Mouse (Mus musculus): ENCODE results near the gene Sycp2. TPM values are rescaled to one million over a fixed set of nuclear protein-coding genes. Genes with fewer than 3 reads are reported as not detected.

Gene Sycp2
- polyA plus RNA-seq, 1 experiment = not detected

DNA sequence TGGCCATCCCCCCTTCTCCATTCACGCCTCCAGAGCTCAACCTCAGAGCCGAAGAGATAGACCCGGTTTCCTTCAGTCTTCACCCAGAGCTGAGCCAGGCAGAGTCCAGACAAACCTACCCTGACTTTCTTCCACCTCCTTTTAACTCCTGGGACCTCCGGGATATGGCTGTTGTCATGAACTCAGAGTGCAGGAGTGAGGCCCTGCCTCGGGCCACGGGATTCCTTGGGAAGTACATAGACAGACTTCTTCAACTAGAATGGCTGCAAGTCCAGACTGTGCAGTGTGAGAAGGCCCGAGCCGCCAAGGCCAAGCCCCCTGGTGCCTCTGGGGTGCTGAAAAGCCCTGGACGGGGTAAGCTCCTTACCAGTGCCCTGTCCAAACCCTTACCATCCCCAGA, 13.1 kb upstream of the Sycp2 start:
- no peak for TF ChIP-seq GATA1 (IDR thresholded peaks at IDR 0.05; ENCODE audit: low read length)

DNA sequence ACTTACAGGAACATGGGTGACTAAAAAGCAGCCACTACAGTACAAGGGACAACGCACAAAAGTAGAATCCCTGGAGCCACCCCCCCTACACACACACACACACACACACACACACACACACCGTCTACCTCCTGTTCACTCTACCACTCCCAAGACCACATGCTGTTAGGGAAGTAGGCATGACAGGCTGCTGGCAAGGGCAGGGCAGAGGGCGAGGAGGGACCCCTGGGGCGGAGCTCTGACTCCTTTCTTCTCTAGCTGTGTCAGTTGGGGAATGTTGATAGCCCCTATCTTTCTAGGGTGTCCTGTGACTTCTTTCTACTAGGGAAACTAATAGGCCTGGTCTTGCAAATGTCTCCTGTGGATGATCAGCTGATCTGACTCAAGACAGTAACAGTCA, 9.5 kb upstream of the Sycp2 start:
- TF ChIP-seq GATA1 (IDR thresholded peaks at IDR 0.05; ENCODE audit: low read length) = no peak

DNA sequence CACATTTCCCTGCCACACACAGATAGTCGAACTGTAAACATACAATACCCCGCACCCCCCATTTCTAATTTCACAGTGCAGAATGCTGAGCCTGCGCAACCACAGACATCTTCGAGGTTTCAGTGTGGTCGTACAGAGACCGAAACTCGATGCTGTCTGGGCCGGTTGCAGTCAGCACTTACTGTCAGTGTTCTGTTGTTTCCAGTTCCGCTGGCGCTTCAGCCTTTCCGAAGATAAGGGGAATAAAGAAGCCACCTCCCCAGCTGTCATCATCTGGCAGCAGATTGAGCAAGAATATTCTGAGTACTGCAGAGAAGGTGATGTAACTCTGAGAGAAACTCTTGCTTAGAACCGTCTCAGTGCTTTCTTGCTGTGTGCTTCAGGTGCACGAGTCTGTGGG, 8.9 kb upstream of the Sycp2 start:
- no peak for TF ChIP-seq GATA1 (IDR thresholded peaks at IDR 0.05; ENCODE audit: low read length)

DNA sequence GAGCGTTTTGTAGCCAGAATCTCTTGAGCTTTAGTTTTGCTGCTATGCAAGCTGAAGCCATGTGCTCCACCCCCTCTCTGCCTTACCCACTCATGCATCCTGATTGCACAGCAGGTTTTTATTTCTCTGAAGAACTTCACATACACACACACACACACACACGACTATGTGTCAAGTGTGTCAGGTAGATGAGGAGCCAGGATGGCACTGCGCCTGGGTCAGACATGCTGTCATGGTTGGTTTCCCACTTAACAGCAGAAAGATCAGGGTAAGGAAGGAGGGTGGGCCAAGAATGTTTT, 7.6 kb upstream of the Sycp2 start:
- TF ChIP-seq GATA1 (IDR thresholded peaks at IDR 0.05; ENCODE audit: low read length) = no peak

DNA sequence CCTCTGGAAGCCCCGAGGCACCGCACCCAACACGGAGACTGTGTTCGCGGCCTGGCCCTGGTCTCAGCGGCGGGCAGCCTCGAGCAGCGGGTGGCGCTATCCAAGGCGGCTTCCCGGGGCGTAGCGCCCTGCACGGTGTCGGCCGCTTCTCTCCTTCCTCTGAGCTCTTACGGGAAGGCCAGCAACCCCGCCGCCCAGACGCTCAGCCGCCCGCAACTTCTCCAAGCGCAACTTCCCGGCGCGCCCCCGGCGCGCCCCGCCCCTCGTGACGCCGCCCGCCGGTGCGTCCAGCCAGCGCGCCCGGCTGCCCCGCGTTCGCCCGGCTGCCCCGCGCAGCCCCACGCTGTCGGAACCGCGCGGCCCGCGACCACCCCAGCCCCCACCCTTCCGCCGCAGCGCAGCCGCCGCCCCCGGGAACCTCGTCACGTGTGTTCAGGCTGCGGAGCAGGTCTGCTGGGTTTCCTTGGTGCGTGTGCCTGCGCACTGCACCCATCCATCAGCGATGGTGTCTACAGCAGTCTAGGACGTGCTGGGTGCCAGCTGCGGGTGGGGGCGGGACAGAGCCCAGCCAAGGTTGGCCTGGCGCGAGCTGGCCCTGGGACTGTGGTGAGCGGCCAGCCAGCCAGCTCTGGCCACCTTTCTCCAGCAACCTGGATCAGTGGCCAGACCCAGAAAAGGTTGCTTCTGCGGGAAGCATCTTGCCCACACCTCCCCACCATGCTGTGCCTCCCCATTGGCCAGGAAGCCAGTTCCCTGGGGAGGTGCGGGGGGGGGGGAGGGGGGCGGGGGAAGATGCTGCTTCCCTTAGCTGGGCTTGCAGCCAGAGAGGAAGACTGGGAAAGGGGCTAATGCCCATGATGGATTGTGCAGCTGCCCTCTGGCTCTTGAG, 7.0 kb upstream of the Sycp2 start, which contains the start of the genes Ppp1r3d and Fam217b:
Gene Ppp1r3d, minus strand, starts transcription at position 212 of the 889 bp plus-strand sequence.
Gene Fam217b, plus strand, starts transcription at position 264 of the 889 bp plus-strand sequence.
- no peak for TF ChIP-seq GATA1 (IDR thresholded peaks at IDR 0.05; ENCODE audit: low read length)

DNA sequence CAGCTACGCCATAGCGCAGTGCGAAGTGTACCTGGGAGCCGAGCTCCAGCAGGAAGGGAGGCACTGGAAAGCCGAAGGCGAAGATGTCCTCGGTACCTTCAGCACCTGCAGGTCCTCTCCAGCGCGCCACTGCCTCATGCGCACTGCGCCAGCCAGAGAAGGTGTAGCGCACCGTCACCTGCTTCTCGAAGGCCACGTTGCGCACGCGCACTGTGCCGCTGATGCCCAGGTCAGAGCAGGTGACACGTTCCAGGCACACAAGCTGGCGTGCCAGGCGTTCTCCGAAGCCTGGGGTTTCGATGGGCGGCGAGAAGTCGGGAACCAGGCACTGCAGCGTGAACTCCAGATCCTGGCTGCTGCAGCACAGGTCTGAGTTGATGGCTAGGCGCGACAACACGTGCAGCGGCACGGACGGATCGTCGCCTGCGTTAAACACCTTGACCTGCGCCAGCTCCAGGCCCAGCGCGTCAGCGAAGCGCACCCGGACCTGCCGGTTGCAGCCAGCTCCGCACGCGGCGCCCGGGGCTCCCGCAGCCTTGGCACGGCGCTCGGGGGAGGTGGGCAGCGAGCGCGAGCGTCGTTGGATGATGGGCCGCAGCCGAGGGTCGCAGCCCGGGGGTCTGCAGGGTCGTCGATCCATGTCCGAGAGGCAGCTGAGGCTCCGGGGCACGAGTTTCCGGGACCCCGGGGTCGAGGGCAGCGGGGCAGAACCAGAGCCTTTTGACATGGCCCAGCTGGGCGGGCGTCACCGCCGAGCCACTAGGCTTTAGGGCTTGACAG, 6.2 kb upstream of the Sycp2 start:
- no peak for TF ChIP-seq GATA1 (IDR thresholded peaks at IDR 0.05; ENCODE audit: low read length)

DNA sequence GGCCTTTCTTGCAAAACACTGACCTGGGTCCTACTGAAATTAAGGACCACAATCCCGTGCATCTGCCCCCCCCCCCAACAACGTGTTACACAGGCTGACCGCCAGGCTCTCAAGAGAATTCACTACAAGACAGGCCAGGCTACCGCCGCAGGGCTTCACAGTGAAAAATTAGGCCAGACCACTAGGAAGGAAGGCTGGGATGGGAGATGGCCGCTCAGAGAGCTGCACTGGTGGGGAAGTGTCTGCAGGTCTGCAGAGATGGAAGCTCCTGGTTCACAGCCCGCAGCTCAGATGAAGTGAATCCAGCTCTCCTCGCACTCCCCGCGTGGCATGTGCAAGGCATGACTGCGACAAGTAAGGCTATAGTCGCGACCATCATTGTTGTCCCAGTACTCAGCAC, 5.6 kb upstream of the Sycp2 start:
- TF ChIP-seq GATA1 (IDR thresholded peaks at IDR 0.05; ENCODE audit: low read length) = no peak

DNA sequence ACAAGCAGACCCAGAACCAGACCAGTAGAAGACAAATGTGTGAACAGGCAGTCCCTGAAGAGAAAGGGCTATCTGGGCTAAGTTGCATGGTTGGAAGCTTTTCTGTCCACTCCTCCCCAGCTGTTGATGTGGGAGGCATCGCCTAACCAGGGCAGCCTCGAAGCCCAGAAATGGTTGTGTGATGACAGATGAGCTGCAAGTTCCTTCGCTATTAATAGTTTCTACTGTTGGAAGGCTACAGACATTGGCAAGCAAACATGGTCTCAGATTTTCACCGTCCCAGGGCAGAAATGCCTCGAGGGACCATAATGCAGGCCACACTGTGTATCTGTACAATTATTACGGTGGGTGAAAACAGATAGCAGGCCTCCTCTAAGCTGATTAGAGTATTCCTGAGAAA, 5.1 kb upstream of the Sycp2 start:
- TF ChIP-seq GATA1 (IDR thresholded peaks at IDR 0.05; ENCODE audit: low read length) = no peak

DNA sequence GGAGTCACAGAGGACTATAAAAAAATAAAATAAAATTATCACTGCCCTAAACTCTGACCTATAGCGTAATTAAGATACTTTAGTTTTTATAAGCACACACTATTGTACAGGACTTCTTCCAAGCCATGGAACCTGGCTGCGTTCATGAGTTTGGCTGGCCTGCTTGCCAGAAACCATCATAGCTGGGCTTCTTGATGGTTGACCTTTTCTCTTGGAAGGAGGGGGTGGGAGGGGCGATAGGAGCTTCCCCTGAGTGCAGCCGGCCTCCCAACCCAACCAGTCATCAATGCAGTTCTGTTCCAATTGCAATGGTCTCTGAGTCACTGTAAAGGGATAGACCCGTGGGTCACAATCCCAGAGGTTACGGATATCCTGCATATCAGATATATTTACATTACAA, 2.8 kb upstream of the Sycp2 start:
- no peak for TF ChIP-seq GATA1 (IDR thresholded peaks at IDR 0.05; ENCODE audit: low read length)

DNA sequence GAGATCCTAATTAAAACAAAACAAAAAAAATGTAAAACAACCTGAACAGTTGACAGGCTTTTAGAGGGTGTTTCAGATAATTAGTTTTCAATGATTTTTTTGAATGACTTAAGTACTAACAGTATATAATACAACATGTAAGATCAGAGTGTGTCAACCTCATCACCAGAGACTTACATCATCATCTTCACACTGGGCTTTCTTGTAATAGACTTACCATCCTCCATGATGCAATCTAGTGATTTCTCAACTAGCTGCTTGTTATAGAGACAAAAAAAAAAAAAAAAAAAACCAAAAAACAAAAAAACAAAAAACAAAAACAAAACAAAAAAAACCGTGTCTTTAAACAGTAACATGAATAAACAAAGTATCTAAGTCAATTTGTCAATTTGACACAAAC, 1.5 kb upstream of the Sycp2 start:
- TF ChIP-seq GATA1 (IDR thresholded peaks at IDR 0.05; ENCODE audit: low read length) = no peak

DNA sequence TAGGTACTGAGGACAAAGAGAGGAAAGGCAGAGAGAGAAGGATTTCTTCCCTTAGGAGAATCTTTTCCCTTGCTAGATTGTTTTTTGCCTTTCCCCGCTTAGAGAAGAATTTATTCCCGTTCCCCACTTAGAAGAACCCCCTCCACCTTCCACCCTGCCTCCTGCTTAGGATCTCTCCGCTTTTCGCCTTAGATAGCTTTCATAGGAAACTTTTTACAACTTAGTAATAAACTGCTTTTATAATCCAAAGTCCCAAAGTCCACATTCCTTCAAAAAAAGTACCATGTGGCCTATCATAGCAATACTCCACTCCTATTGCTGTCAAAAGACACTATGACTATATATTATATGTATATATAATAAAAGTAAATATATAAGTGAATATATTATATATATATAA, 64.9 kb downstream of the Sycp2 start:
- TF ChIP-seq GATA1 (IDR thresholded peaks at IDR 0.05; ENCODE audit: low read length) = no peak

DNA sequence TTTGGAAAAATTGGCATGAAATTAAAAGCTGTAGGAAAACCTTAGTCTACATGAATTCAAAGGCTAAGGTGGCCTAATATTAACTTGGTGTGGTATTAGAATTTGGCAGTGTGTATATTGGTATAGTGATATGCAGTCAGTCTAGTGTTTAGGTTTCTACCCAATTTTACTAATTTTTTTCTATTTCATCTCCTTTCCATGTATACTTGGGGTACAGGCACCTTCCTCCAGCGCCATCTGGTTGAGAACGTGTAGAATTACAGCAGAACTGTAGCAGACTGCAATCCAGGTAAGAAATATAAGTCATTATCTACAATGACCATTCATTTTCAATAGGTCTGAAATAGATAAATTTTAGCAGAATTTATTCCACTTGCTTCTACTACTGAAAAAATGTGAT, 68.4 kb downstream of the Sycp2 start:
- TF ChIP-seq GATA1 (IDR thresholded peaks at IDR 0.05; ENCODE audit: low read length) = no peak

DNA sequence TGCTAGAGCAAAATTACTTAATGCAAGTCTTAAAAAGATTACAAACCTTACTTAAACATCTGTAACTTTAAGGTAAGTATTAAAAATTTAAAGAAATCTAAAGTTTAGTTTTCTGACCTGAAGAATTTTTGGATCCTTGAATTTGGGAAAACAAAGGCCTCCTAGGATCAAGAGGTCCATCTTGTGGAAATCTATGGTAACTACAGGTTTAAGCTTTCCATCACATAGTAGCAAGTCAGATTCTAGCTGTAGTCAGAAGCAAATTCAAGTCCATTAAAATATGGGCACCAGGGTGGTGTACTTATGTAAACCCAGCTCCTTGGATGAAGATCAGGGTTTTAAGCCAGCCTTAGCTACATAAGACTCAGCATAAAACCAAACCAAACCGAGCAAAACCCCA, 69.6 kb downstream of the Sycp2 start:
- TF ChIP-seq GATA1 (IDR thresholded peaks at IDR 0.05; ENCODE audit: low read length) = no peak

DNA sequence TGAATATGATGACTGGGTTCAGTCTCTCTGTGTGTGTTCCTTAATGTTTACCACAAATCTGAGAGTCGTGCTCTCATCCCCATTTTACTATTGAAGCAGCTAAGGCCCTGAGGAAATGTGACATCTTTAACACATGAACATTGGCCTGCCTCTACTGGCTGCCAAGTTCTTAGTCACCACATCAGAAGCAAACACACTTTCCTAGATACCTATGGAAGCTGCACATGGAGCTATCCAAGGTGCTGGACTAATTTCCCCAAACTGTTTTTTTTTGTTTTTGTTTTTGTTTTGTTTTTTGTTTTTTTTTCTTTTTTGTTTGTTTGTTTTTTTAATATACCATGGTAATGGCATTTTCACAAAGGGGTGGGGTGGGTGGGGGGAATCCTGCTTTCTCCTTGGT, 77.5 kb downstream of the Sycp2 start:
- TF ChIP-seq GATA1 (IDR thresholded peaks at IDR 0.05; ENCODE audit: low read length) = no peak

DNA sequence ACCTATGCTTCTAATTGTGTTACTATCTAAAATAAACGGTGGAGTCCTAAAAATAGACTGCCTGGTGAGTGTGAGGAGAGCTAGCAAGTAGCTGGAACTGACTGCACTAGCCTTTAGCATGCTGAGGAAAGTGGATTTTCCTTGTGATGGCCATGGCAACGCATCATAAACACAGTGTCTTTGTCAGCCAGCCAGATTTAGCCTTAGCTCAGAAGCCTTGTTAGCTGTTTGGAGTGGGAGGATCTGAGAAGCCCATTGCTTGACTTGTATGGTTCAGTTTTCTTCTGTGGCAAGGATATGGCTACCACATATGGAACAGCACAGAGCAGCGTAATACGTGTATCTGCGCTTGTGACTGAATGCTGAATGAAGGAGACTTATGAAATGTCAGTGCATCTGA, 77.9 kb downstream of the Sycp2 start:
- TF ChIP-seq GATA1 (IDR thresholded peaks at IDR 0.05; ENCODE audit: low read length) = no peak

DNA sequence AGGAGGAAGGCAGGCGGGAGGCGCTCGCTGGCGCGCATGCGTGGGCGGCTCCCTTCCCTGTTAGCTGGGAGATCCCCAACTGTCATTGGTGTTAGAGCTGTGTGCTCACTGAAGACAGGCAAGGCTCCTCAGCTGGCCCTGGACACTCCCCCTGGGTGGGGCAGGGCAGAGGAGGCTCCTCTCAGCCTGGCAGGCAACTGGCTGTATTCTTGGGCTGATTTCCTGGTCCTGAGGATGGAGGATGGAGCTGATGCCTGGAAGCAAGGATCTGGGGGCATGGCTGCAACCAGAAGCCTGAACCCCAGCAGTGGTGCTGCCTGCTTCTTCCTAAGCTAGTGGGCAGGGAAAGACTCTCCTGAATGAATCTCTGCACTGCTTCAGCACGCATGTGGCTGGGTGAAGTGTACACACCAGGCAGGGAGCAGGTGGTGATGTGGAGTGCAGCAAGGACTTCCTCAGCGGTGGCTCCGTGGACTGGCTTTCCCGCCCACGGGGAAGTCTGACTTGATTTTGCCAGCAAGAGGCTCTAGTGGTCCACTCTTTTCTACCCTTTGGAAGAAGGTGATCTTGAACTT, 79.9 kb downstream of the Sycp2 start:
- TF ChIP-seq GATA1 (IDR thresholded peaks at IDR 0.05; ENCODE audit: low read length) = no peak
